13 mouse cellular contexts compared by ENCODE assay signal in the genomic region with DNA sequence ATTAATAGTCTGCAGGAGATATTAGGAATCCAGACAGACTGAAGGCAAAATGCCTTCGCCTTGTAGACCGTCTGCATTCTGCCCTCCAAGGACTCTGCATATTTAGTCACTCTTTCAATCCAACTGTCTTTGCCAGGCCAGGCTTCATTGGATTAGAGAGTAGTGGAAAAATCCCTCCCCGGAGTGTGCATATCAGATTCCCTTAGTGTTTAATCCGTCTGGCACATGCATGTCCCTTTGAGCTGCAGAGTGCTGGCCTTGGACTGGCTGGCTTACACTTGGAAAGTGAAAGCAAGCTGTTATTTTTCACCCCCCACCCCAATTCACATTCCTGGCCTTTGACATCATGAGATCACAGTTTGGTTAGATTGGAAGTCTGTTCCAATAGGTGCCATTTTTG.
A peak's percentile ranks its signal among the peaks of the same experiment; 100 is the strongest.
DNase-seq lines count a peak whose midpoint lies in the region; ATAC-seq and TF ChIP-seq lines count a peak whose summit lies in the region.
"Had no signal": no experiment of that assay in that cellular context is flagged by ENCODE, and none has a peak within 500 bp of the region (broad histone marks: within the 10 kb centered on the region; RNA-seq: fewer than 3 reads in every experiment).

No protein-coding gene starts in this region.

- peaks cover 5% of the 10 kb centered on the region; the same call in 1 of the 2 replicates for H3K4me1 ChIP-seq in heart, embryonic 10.5 days
- no peaks in the 10 kb centered on the region for H3K4me1 ChIP-seq in embryonic facial prominence, embryonic 12.5 days
- peaks cover 4% of the 10 kb centered on the region for H3K4me1 ChIP-seq in limb, embryonic 14.5 days (ENCODE audit: control insufficient read depth, insufficient read depth, low read length)
- H3K4me1 ChIP-seq: forebrain, embryonic 10.5 days; neural tube, embryonic 13.5 days had no signal

- no peaks in the 10 kb centered on the region for H3K27me3 ChIP-seq in heart, embryonic 10.5 days (ENCODE audit: insufficient read depth, poor library complexity, severe bottlenecking)
- H3K27me3 ChIP-seq in embryonic facial prominence, embryonic 12.5 days, result no peaks in the 10 kb centered on the region
- no peaks in the 10 kb centered on the region for H3K27me3 ChIP-seq in limb, embryonic 14.5 days (ENCODE audit: control insufficient read depth, insufficient read depth, low read length)
- H3K27me3 ChIP-seq: CH12.LX; neural tube, embryonic 13.5 days had no signal

- H3K4me3 ChIP-seq in heart, embryonic 10.5 days, result no peak overlapping the region
- no peak overlapping the region for H3K4me3 ChIP-seq in embryonic facial prominence, embryonic 12.5 days
- no peak overlapping the region for H3K4me3 ChIP-seq in limb, embryonic 14.5 days (replicated peaks; ENCODE audit: low read length)
- H3K4me3 ChIP-seq: forebrain, embryonic 10.5 days; left cerebral cortex, adult 2 months; neural tube, embryonic 13.5 days had no signal

- no peak overlapping the region for H3K9ac ChIP-seq in embryonic facial prominence, embryonic 12.5 days
- no peak overlapping the region for H3K9ac ChIP-seq in limb, embryonic 14.5 days (ENCODE audit: low read depth, low read length, severe bottlenecking)
- H3K9ac ChIP-seq: neural tube, embryonic 13.5 days had no signal

- ATAC-seq in embryonic facial prominence, embryonic 12.5 days (ENCODE audit: insufficient number of reproducible peaks, insufficient read depth, low FRiP score, low TSS enrichment), result 0 out of 2 replicates have a peak, but pooled peaks have one; percentile 35
- peak; percentile 37; the same call in 1 of the 2 replicates for ATAC-seq in limb, embryonic 14.5 days (ENCODE audit: low FRiP score, low read depth)

- no peak overlapping the region for H3K4me2 ChIP-seq in embryonic facial prominence, embryonic 12.5 days (replicated peaks)
- no peak overlapping the region for H3K4me2 ChIP-seq in limb, embryonic 14.5 days (replicated peaks; ENCODE audit: low read depth, low read length, severe bottlenecking)
- H3K4me2 ChIP-seq: neural tube, embryonic 13.5 days had no signal

- 53% methylated on average over 4 of the region's 4 CpGs for WGBS in heart, embryonic 10.5 days
- 47% methylated on average over 4 of the region's 4 CpGs for WGBS in embryonic facial prominence, embryonic 12.5 days
- 58% methylated on average over 4 of the region's 4 CpGs for WGBS in limb, embryonic 14.5 days

- no peaks in the 10 kb centered on the region for H3K9me3 ChIP-seq in heart, embryonic 10.5 days
- H3K9me3 ChIP-seq in embryonic facial prominence, embryonic 12.5 days, result no peaks in the 10 kb centered on the region
- no peaks in the 10 kb centered on the region for H3K9me3 ChIP-seq in limb, embryonic 14.5 days (ENCODE audit: control insufficient read depth, low read length)
- H3K9me3 ChIP-seq: forebrain, embryonic 10.5 days; neural tube, embryonic 13.5 days had no signal

- peak; percentile 45 to 54 for DNase-seq in heart, adult 9 months (ENCODE audit: low spot score in 2 of 2)
- no peak for DNase-seq in heart, embryonic 10.5 days (ENCODE audit: low spot score)
- DNase-seq in NIH3T3 (ENCODE audit: low read depth) (peak; percentile 65), MN1 (ENCODE audit: low spot score) (no peak)
- DNase-seq in limb, embryonic 14.5 days (ENCODE audit: low spot score), result peak; percentile 50
- DNase-seq in cerebellum, postnatal 4 days (ENCODE audit: low spot score in 2 of 2), result no peak
- no peak for DNase-seq in layer of hippocampus, postnatal 36 days
- DNase-seq: cerebellum, adult 9-10 months had no signal

- no peak for TF ChIP-seq POLR2A in limb, embryonic 14.5 days (IDR thresholded peaks at IDR 0.05; ENCODE audit: borderline replicate concordance, extremely low read depth, insufficient read depth, insufficient read length)

- no peaks in the 10 kb centered on the region for H3K36me3 ChIP-seq in heart, embryonic 10.5 days
- no peaks in the 10 kb centered on the region for H3K36me3 ChIP-seq in embryonic facial prominence, embryonic 12.5 days
- H3K36me3 ChIP-seq in limb, embryonic 14.5 days (ENCODE audit: control insufficient read depth, insufficient read depth, low read length), result no peaks in the 10 kb centered on the region
- H3K36me3 ChIP-seq: forebrain, embryonic 10.5 days; neural tube, embryonic 13.5 days had no signal

- no peak overlapping the region for H3K27ac ChIP-seq in heart, embryonic 10.5 days
- H3K27ac ChIP-seq in embryonic facial prominence, embryonic 12.5 days, result no peak overlapping the region
- H3K27ac ChIP-seq in limb, embryonic 14.5 days (replicated peaks; ENCODE audit: low read depth, low read length), result no peak overlapping the region
- H3K27ac ChIP-seq: forebrain, embryonic 10.5 days; left cerebral cortex, adult 2 months; neural tube, embryonic 13.5 days had no signal

Comparison
In these comparisons a context has a peak if more than half of its experiments do, and no peak if none do; other contexts are left out.
1. DNase-seq: peak in heart, adult 9 months (2 of 2), NIH3T3 (single experiment) and limb, embryonic 14.5 days (single experiment); none in heart, embryonic 10.5 days (single experiment), cerebellum, postnatal 4 days (0 of 2), MN1 (single experiment) and layer of hippocampus, postnatal 36 days (0 of 2).